In genomic region chr1:78647317-78647885, GRCm38 (mm10) we compare ENCODE assay signal across 20 mouse cellular contexts. TPM values are rescaled to one million over a fixed set of nuclear protein-coding genes. Genes with fewer than 3 reads are reported as not detected.
DNase-seq lines count a peak whose midpoint lies in the region; ATAC-seq and TF ChIP-seq lines count a peak whose summit lies in the region.
"Had no signal": no experiment of that assay in that cellular context is flagged by ENCODE, and none has a peak within 500 bp of the region (broad histone marks: within the 10 kb centered on the region; RNA-seq: fewer than 3 reads in every experiment).

No protein-coding gene starts in this region.

- no peaks in the 10 kb centered on the region for H3K9me3 ChIP-seq in lung, embryonic 14.5 days (ENCODE audit: low read depth, low read length)
- H3K9me3 ChIP-seq in embryonic facial prominence, embryonic 11.5 days (replicated peaks; ENCODE audit: control insufficient read depth, low read length) = no peaks in the 10 kb centered on the region
- H3K9me3 ChIP-seq in lung, postnatal 0 days (ENCODE audit: low read length) = no peaks in the 10 kb centered on the region
- H3K9me3 ChIP-seq: forebrain, embryonic 12.5 days; kidney, embryonic 15.5 days; liver, embryonic 15.5 days had no signal

- ATAC-seq in lung, embryonic 14.5 days (ENCODE audit: insufficient read depth) = peak; percentile 64
- no peak for ATAC-seq in embryonic facial prominence, embryonic 11.5 days (replicated peaks; ENCODE audit: insufficient number of reproducible peaks, low FRiP score, low TSS enrichment, low read depth)
- ATAC-seq in lung, postnatal 0 days = peak; percentile 82

- H3K4me3 ChIP-seq in lung, embryonic 14.5 days (ENCODE audit: low read depth, low read length) = no peak overlapping the region
- no peak overlapping the region for H3K4me3 ChIP-seq in embryonic facial prominence, embryonic 11.5 days (ENCODE audit: low read depth, low read length)
- H3K4me3 ChIP-seq in lung, postnatal 0 days (ENCODE audit: low read depth, low read length) = no peak overlapping the region
- H3K4me3 ChIP-seq: forebrain, embryonic 12.5 days; kidney, embryonic 15.5 days; limb, embryonic 13.5 days; liver, embryonic 15.5 days had no signal

- H3K27me3 ChIP-seq in lung, embryonic 14.5 days (ENCODE audit: insufficient read depth, low read length) = no peaks in the 10 kb centered on the region
- H3K27me3 ChIP-seq in embryonic facial prominence, embryonic 11.5 days (ENCODE audit: control insufficient read depth, insufficient read depth, low read length) = no peaks in the 10 kb centered on the region
- no peaks in the 10 kb centered on the region for H3K27me3 ChIP-seq in lung, postnatal 0 days (replicated peaks; ENCODE audit: insufficient read depth, low read length)
- H3K27me3 ChIP-seq: CH12.LX; forebrain, embryonic 12.5 days; kidney, embryonic 15.5 days; limb, embryonic 13.5 days; liver, embryonic 15.5 days had no signal

- no peak for TF ChIP-seq CTCF in lung, embryonic 14.5 days (IDR thresholded peaks at IDR 0.05; ENCODE audit: low read depth)
- TF ChIP-seq CTCF in lung, postnatal 0 days (IDR thresholded peaks at IDR 0.05) = no peak

- H3K9ac ChIP-seq in lung, embryonic 14.5 days = no peak overlapping the region
- H3K9ac ChIP-seq in embryonic facial prominence, embryonic 11.5 days (replicated peaks; ENCODE audit: low read length) = no peak overlapping the region
- no peak overlapping the region for H3K9ac ChIP-seq in lung, postnatal 0 days (replicated peaks; ENCODE audit: low read depth)
- H3K9ac ChIP-seq: forebrain, embryonic 12.5 days; hindbrain, embryonic 14.5 days; kidney, embryonic 15.5 days; limb, embryonic 13.5 days; liver, embryonic 15.5 days had no signal

- no peaks in the 10 kb centered on the region for H3K36me3 ChIP-seq in lung, embryonic 14.5 days (ENCODE audit: insufficient read depth)
- no peaks in the 10 kb centered on the region for H3K36me3 ChIP-seq in embryonic facial prominence, embryonic 11.5 days (replicated peaks; ENCODE audit: control insufficient read depth, insufficient read depth, low read depth, low read length)
- no peaks in the 10 kb centered on the region for H3K36me3 ChIP-seq in lung, postnatal 0 days (ENCODE audit: insufficient read depth, low read length)
- H3K36me3 ChIP-seq: forebrain, embryonic 12.5 days; kidney, embryonic 15.5 days; limb, embryonic 13.5 days; liver, embryonic 15.5 days had no signal

- no peak overlapping the region for H3K4me2 ChIP-seq in lung, embryonic 14.5 days
- H3K4me2 ChIP-seq in embryonic facial prominence, embryonic 11.5 days (ENCODE audit: low read depth, low read length) = no peak overlapping the region
- H3K4me2 ChIP-seq in lung, postnatal 0 days (replicated peaks; ENCODE audit: low read depth, low read length) = no peak overlapping the region
- H3K4me2 ChIP-seq: forebrain, embryonic 12.5 days; hindbrain, embryonic 14.5 days; kidney, embryonic 15.5 days; limb, embryonic 13.5 days; liver, embryonic 15.5 days had no signal

- TF ChIP-seq EP300 in lung, postnatal 0 days (IDR thresholded peaks at IDR 0.05) = no peak

- DNase-seq in embryo, embryonic 10.5 days (ENCODE audit: low spot score) = peak; percentile 23
- no peak for DNase-seq in embryo, embryonic 9.5 days (ENCODE audit: extremely low spot score)
- DNase-seq in lung, embryonic 14.5 days = peak; percentile 40
- DNase-seq in lung, postnatal 10 days = no peak
- DNase-seq in embryonic facial prominence, embryonic 11.5 days (ENCODE audit: low spot score) = peak; percentile 2
- DNase-seq in lung, postnatal 0 days (ENCODE audit: low spot score) = peak; percentile 81
- no peak for DNase-seq in right cerebral cortex, postnatal 14 days
- DNase-seq in heart, postnatal 14 days = no peak
- DNase-seq: adrenal gland, adult 2 months; cerebellum, adult 11 months; cerebellum, postnatal 14 days; gastrocnemius, postnatal 25 days; spleen, adult 18-20 months; thymus, postnatal 25 days had no signal

- H3K27ac ChIP-seq in lung, embryonic 14.5 days (ENCODE audit: low read depth) = no peak overlapping the region
- no peak overlapping the region for H3K27ac ChIP-seq in embryonic facial prominence, embryonic 11.5 days (replicated peaks; ENCODE audit: low read depth, low read length)
- no peak overlapping the region for H3K27ac ChIP-seq in lung, postnatal 0 days (ENCODE audit: low read length)
- H3K27ac ChIP-seq: forebrain, embryonic 12.5 days; hindbrain, embryonic 14.5 days; kidney, embryonic 15.5 days; limb, embryonic 13.5 days; liver, embryonic 15.5 days had no signal

- WGBS in lung, embryonic 14.5 days = 42% methylated on average over 8 of the region's 8 CpGs
- 57% methylated on average over 8 of the region's 8 CpGs for WGBS in embryonic facial prominence, embryonic 11.5 days
- 39% methylated on average over 8 of the region's 8 CpGs for WGBS in lung, postnatal 0 days

- intact Hi-C loops in heart, postnatal 14 days (cut with DNase I) = no loop called here

- H3K4me1 ChIP-seq in lung, embryonic 14.5 days (ENCODE audit: insufficient read depth) = no peaks in the 10 kb centered on the region; the same call in 1 of the 2 replicates
- no peaks in the 10 kb centered on the region for H3K4me1 ChIP-seq in embryonic facial prominence, embryonic 11.5 days (ENCODE audit: control insufficient read depth, insufficient read depth, low read length)
- no peaks in the 10 kb centered on the region for H3K4me1 ChIP-seq in lung, postnatal 0 days (ENCODE audit: insufficient read depth, low read depth, low read length)
- H3K4me1 ChIP-seq: liver, embryonic 15.5 days had no signal

RNA-seq across cellular contexts. Expression of gene Acsl3, which starts 10.2 kb away (rescaled TPM):
- 54.8 and 61.2 TPM in 2 replicates for polyA plus RNA-seq in lung, embryonic 14.5 days (2014; fragmentation: Nextera tagmentation; extraction: Ambion mirVana)
- 100.0 and 112 TPM in 2 replicates for polyA plus RNA-seq in embryonic facial prominence, embryonic 11.5 days (2014; fragmentation: Nextera tagmentation; extraction: Ambion mirVana)
- 22.7 and 23.3 TPM in 2 replicates for polyA plus RNA-seq in lung, postnatal 0 days (2015; fragmentation: Nextera tagmentation; extraction: Ambion mirVana)
- 1 to 10 TPM; 6.4 to 7.6 TPM for total RNA-seq in heart, postnatal 14 days (2021)

RNA-seq across cellular contexts. Expression of gene Utp14b, which starts 10.4 kb away (rescaled TPM):
- 4.9 and 5.5 TPM in 2 replicates for polyA plus RNA-seq in lung, embryonic 14.5 days (2014; fragmentation: Nextera tagmentation; extraction: Ambion mirVana)
- polyA plus RNA-seq in embryonic facial prominence, embryonic 11.5 days (2014; fragmentation: Nextera tagmentation; extraction: Ambion mirVana) = 6.3 and 6.6 TPM in 2 replicates
- 0.96 and 0.97 TPM in 2 replicates for polyA plus RNA-seq in lung, postnatal 0 days (2015; fragmentation: Nextera tagmentation; extraction: Ambion mirVana)
- total RNA-seq in heart, postnatal 14 days (2021) = 1 to 10 TPM; 1.7 TPM

Comparison
In these comparisons a context has a peak if more than half of its experiments do, and no peak if none do; other contexts are left out.
1. DNase-seq: peak in embryo, embryonic 10.5 days (single experiment), lung, embryonic 14.5 days (single experiment), embryonic facial prominence, embryonic 11.5 days (single experiment) and lung, postnatal 0 days (single experiment); none in embryo, embryonic 9.5 days (single experiment), lung, postnatal 10 days (single experiment), right cerebral cortex, postnatal 14 days (single experiment) and heart, postnatal 14 days (0 of 2).